Mouse (Mus musculus): ENCODE data around the gene Vmac.

The Vmac gene

GRCm38 (mm10) chr17:56717363-56718058 is at the start of gene Vmac, which contains the start of gene Ndufa11:
Gene Vmac (minus strand): TSS chr17:56718022.
Gene Ndufa11 (plus strand): TSS chr17:56717767.
- peak; percentile 96 for DNase-seq (ENCODE audit: low read depth)

- no peak for DNase-seq (ENCODE audit: low read depth)
These were observed 49.0 kb upstream of the Vmac start for GRCm38 (mm10) chr17:56766631-56767405.

DNA sequence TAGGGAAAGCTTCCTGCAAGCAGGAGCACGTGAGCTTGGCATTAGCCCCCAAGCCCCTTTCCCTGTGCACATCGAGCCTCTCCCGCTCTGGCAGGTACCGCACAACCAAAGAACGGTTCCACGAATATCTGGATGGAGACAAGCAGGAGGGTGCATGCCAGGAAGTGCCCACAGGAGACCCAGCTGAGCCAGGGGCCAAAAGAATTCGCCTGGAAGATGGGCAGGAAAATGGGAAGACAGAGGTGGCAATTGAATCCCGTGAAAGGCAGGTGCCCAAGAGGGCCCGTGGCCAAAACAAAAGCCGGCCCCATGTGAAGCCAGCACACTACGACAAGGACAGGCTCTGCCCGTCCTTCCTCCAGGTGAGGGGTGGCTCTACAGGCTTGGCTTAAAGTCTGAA is 47.6 kb upstream of the Vmac start:
- no peak for DNase-seq (ENCODE audit: low read depth)

- peak; percentile 77 for DNase-seq (ENCODE audit: low read depth)
These were observed 46.9 kb upstream of the Vmac start, which contains the start of gene Dus3l for GRCm38 (mm10) chr17:56764474-56765354. Gene Dus3l (plus strand): TSS chr17:56764757.

- no peak for DNase-seq (ENCODE audit: low read depth)
These were observed 46.0 kb upstream of the Vmac start for GRCm38 (mm10) chr17:56763741-56764250.

GRCm38 (mm10) chr17:56762769-56763731 is 45.2 kb upstream of the Vmac start:
- DNase-seq (ENCODE audit: low read depth) = peak; percentile 25

- DNase-seq (ENCODE audit: low read depth) = peak; percentile 33
These were observed 44.2 kb upstream of the Vmac start for GRCm38 (mm10) chr17:56761991-56762410.

DNA sequence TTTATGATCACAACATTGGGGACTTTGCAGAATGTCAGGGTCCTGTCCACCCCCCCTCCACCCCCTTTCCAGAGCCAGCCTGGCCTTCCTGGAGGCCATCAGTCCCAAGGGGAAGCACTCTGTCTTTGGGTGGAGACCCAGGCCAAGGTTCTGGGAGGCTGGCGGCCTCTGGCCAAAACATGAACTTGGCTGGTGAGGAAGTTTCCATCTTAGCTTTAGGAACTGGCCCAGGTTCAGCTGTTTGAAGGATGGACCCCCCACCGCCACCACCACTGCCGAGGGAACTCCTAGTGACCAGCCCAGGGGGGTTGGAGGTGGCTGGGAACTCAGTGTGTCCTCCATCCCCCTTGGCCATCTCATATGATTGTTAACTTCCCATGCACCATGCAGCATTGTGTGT is 43.3 kb upstream of the Vmac start:
- no peak for DNase-seq (ENCODE audit: low read depth)

GRCm38 (mm10) chr17:56759261-56759660 is 41.4 kb upstream of the Vmac start:
- no peak for DNase-seq (ENCODE audit: low read depth)

DNA sequence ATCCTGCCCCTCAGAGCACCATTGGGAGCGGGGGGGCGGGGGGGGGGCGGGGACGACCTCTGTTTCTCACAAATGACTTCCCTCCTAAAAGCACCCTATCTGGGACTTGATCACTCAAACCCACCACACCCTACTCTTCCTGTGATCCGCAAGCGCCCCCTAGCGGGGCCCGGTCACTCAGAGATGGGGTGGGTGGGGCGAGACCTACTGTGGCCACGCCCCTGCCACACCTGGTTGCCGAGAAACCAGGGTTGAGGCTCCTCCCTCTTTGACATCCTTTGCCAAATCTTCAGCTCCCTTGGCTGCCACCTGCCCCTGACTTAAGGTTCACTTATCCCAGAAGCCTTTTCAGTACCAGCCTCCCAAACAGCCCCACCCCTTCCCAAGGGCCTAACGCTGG is 40.3 kb upstream of the Vmac start:
- no peak for DNase-seq (ENCODE audit: low read depth)

GRCm38 (mm10) chr17:56757416-56758123 is 39.7 kb upstream of the Vmac start, which contains the start of gene Nrtn:
Gene Nrtn (minus strand): TSS chr17:56757530.
- no peak for DNase-seq (ENCODE audit: low read depth)

DNA sequence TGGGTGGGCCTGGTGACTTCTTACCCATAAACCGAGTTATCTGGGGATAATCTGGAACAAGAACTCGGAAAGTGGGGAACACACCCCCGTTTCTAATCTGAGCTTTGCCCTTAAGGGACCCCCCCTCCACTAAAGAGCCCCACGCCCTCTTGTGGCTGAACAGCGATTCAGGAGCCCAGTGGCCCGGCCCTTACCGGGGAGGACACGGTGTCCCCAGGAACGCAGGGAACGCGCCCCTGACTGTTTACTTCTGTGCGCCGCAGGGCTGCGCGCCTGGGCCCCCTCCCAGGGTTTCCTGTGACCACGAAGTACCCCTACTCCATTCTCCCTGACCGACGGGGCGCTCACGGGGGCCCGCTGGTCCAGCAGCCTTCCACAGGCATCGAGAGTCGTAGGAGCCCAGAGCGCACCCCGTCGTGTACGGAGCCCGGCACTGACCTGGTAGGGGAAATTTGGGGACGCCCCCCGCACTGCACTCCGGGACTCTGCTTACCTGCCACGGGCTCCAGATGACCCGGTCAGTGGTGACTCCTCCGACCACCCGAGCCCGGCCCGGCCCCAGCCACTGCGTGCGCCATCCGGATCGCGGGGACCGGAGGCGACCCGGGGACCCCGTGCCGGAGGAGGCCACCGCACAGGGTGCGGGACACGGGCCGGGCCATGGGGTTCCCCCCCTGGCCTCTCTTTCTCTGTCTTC is 39.0 kb upstream of the Vmac start:
- no peak for DNase-seq (ENCODE audit: low read depth)

GRCm38 (mm10) chr17:56754271-56755185 is 36.7 kb upstream of the Vmac start:
- DNase-seq (ENCODE audit: low read depth) = no peak

- DNase-seq (ENCODE audit: low read depth) = no peak
These were observed 35.6 kb upstream of the Vmac start for GRCm38 (mm10) chr17:56753452-56753851.

DNA sequence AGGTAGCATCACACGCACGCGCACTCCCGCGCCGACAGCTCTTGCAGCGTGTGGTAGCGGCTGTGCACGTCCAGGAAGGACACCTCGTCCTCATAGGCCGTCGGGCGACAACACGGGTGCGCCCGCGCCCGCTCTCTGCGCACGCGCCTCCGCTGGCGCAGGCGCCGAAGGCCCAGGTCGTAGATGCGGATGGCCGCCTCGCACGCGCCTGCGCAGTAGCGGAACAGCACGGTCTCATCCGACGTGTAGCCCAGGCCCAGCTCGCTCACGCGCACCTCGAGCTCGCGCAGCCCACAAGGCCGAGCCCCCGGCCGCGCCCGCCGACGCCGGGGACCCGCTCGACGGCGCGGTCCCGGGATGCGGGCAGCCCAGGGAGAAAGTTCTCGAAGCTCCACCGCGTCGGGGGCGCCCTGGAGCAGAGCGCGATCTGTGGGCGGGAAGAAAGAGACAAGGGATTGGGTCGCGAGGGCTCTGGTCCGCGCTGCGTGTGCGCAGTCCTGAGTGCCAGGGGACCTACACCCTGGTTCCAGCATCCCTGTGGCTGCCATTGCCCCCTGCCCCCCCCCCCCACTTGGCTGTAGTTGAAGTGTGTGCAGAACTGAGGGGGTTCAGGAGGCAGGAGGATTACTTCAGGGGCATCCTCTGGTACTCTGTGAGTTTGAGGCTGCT is 33.7 kb upstream of the Vmac start:
- DNase-seq (ENCODE audit: low read depth) = no peak

DNA sequence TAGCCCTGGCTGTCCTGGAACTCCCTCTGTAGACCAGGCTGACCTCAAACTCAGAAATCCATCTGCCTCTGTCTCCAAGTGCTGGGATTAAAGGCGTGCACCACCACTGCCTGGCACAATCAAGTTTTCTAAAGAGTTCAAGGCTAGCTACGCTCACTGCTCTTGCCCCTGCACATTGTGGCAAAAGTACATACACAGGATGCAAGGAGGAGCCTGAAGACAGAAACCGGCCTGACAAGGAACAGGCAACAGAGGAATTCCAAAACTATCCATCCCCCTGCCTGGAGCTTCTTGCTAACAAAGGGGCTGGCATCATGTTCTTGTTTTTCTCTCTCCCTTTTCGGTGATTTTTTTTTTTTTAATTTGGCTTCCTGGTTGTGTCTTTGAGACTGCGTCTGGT is 26.4 kb upstream of the Vmac start:
- no peak for DNase-seq (ENCODE audit: low read depth)

GRCm38 (mm10) chr17:56740788-56741160 is 23.0 kb upstream of the Vmac start:
- DNase-seq (ENCODE audit: low read depth) = no peak

All from fibroblast of lung, adult 2 months (primary cell).